Mouse (Mus musculus) intestine, embryonic 16.5 days (tissue): ENCODE data around the gene Tph1. TPM values are rescaled to one million over a fixed set of nuclear protein-coding genes. Genes with fewer than 3 reads are reported as not detected.

Experiments used
- ATAC-seq: fragments of 200-750 bp; cut with Nextera tagmentation; 2 replicates; pipeline ENCODE4 v1.8.0; 2017; ENCODE audit warnings: moderate TSS enrichment, moderate library complexity
- H3K27ac ChIP-seq: fragments of 300-500 bp; sonication (generic); 2 replicates; pipeline ENCODE4 v1.5.1; 2014; ENCODE audit warnings: mild to moderate bottlenecking, low read length
- H3K27me3 ChIP-seq: fragments of 300-500 bp; sonication (generic); replicated peaks from 2 replicates; pipeline ENCODE4 v1.6.1; 2014; ENCODE audit warnings: low read length, control low read depth, mixed read lengths; ENCODE audit not compliant: control insufficient read depth, insufficient read depth
- H3K36me3 ChIP-seq: fragments of 300-500 bp; sonication (generic); 2 replicates; pipeline ENCODE4 v1.6.1; 2014; ENCODE audit warnings: low read length, control low read depth; ENCODE audit not compliant: control insufficient read depth, insufficient read depth
- H3K4me1 ChIP-seq: fragments of 300-500 bp; sonication (generic); 2 replicates; pipeline ENCODE4 v1.6.1; 2014; ENCODE audit warnings: low read length, control low read depth, mixed read lengths; ENCODE audit not compliant: control insufficient read depth, insufficient read depth
- H3K4me2 ChIP-seq: fragments of 300-500 bp; sonication (generic); 2 replicates; pipeline ENCODE4 v1.6.1; 2014; ENCODE audit warnings: low read depth, low read length, control low read depth
- H3K4me3 ChIP-seq: fragments of 300-500 bp; sonication (generic); 2 replicates; pipeline ENCODE4 v1.5.1; 2014; ENCODE audit warnings: mild to moderate bottlenecking, low read length
- H3K9ac ChIP-seq: fragments of 300-500 bp; sonication (generic); 2 replicates; pipeline ENCODE4 v1.6.1; 2014; ENCODE audit warnings: low read depth, low read length
- H3K9me3 ChIP-seq: fragments of 300-500 bp; sonication (generic); 2 replicates; pipeline ENCODE4 v1.6.1; 2016; ENCODE audit warnings: low read length, control low read depth; ENCODE audit not compliant: control insufficient read depth
- WGBS: fragments of 180-500 bp; shearing (Covaris S2); extraction: QIAGEN DNeasy Blood & Tissue Kit; methylation state at CpG from one replicate; pipeline ENCODE4 v1.1.7; 2014; 5-methylcytosine and 5-hydroxymethylcytosine counted together
- polyA plus RNA-seq: library from polyadenylated mRNA; unstranded; fragments of >200 nt; fragmentation: Nextera tagmentation; extraction: Ambion mirVana; gene quantifications from 2 replicates; pipeline ENCODE4 v1.2.1, GENCODE M21; 2015

Tph1 gene
- polyA plus RNA-seq, 1 experiment from 2014 or later, result 2.6 TPM

- no peak for ATAC-seq
- Histone ChIP-seq H3K36me3 (no peaks in the 10 kb centered on the region), H3K9ac (no peak overlapping the region), H3K4me2 (no peak overlapping the region), H3K27me3 (no peaks in the 10 kb centered on the region), H3K4me1 (no peaks in the 10 kb centered on the region), H3K27ac (no peak overlapping the region), H3K4me3 (no peak overlapping the region), H3K9me3 (no peaks in the 10 kb centered on the region)
- WGBS, result 76% methylated on average over 8 of the region's 8 CpGs
These were observed 43.9 kb downstream of the Tph1 start for GRCm38 (mm10) chr7:46628375-46628975.

- WGBS, result 66% methylated on average over 2 of the region's 3 CpGs
- Histone ChIP-seq H3K9me3 (no peaks in the 10 kb centered on the region), H3K27ac (no peak overlapping the region)
These were observed 48.4 kb downstream of the Tph1 start for GRCm38 (mm10) chr7:46623979-46624378.

GRCm38 (mm10) chr7:46618416-46619110 lies 53.8 kb downstream of the Tph1 start:
- H3K27ac ChIP-seq, result no peak overlapping the region
- WGBS, result 91% methylated on average over 23 of the region's 23 CpGs
- no peaks in the 10 kb centered on the region for H3K27me3 ChIP-seq
- H3K4me3 ChIP-seq, result no peak overlapping the region
- H3K4me1 ChIP-seq, result no peaks in the 10 kb centered on the region
- H3K9ac ChIP-seq, result no peak overlapping the region
- no peaks in the 10 kb centered on the region for H3K36me3 ChIP-seq
- H3K4me2 ChIP-seq, result no peak overlapping the region
- peak; percentile 58; the same call in 1 of the 2 replicates for ATAC-seq
- no peaks in the 10 kb centered on the region for H3K9me3 ChIP-seq

More at GRCm38 (mm10) chr7:46623979-46624378, 48.4 kb downstream of the Tph1 start:
- Histone ChIP-seq H3K9ac (no peak overlapping the region), H3K4me1 (no peaks in the 10 kb centered on the region), H3K27me3 (no peaks in the 10 kb centered on the region), H3K4me2 (no peak overlapping the region), H3K36me3 (no peaks in the 10 kb centered on the region), H3K4me3 (no peak overlapping the region)
- no peak for ATAC-seq

- no peaks in the 10 kb centered on the region for H3K27me3 ChIP-seq
- H3K36me3 ChIP-seq, result no peaks in the 10 kb centered on the region
- H3K4me1 ChIP-seq, result no peaks in the 10 kb centered on the region
- no peak overlapping the region for H3K27ac ChIP-seq
- H3K4me3 ChIP-seq, result no peak overlapping the region
- WGBS, result 91% methylated on average over 7 of the region's 7 CpGs
- H3K9ac ChIP-seq, result no peak overlapping the region
- H3K9me3 ChIP-seq, result no peaks in the 10 kb centered on the region
- no peak for ATAC-seq
- no peak overlapping the region for H3K4me2 ChIP-seq
These were observed 55.8 kb downstream of the Tph1 start for GRCm38 (mm10) chr7:46616429-46617005.

GRCm38 (mm10) chr7:46615256-46615977 lies 56.9 kb downstream of the Tph1 start:
- peak; percentile 71 for ATAC-seq
- Histone ChIP-seq H3K9me3 (no peaks in the 10 kb centered on the region), H3K27ac (no peak overlapping the region), H3K36me3 (no peaks in the 10 kb centered on the region), H3K4me1 (no peaks in the 10 kb centered on the region), H3K27me3 (no peaks in the 10 kb centered on the region), H3K4me3 (no peak overlapping the region), H3K9ac (no peak overlapping the region), H3K4me2 (no peak overlapping the region)
- 38% methylated on average over 5 of the region's 5 CpGs for WGBS

GRCm38 (mm10) chr7:46614263-46614662 lies 58.1 kb downstream of the Tph1 start:
- Histone ChIP-seq H3K9me3 (no peaks in the 10 kb centered on the region), H3K27me3 (no peaks in the 10 kb centered on the region), H3K27ac (no peak overlapping the region), H3K4me1 (no peaks in the 10 kb centered on the region), H3K4me3 (no peak overlapping the region), H3K36me3 (no peaks in the 10 kb centered on the region), H3K9ac (no peak overlapping the region), H3K4me2 (no peak overlapping the region)
- no peak for ATAC-seq
- WGBS, result 93% methylated on average over 12 of the region's 12 CpGs

GRCm38 (mm10) chr7:46613091-46613490 lies 59.2 kb downstream of the Tph1 start:
- H3K4me3 ChIP-seq, result no peak overlapping the region
- no peaks in the 10 kb centered on the region for H3K27me3 ChIP-seq
- H3K36me3 ChIP-seq, result no peaks in the 10 kb centered on the region
- no peak overlapping the region for H3K4me2 ChIP-seq
- no peak for ATAC-seq
- H3K4me1 ChIP-seq, result no peaks in the 10 kb centered on the region
- H3K9ac ChIP-seq, result no peak overlapping the region
- no peaks in the 10 kb centered on the region for H3K9me3 ChIP-seq
- 76% methylated on average over 10 of the region's 10 CpGs for WGBS
- no peak overlapping the region for H3K27ac ChIP-seq

- WGBS, result 78% methylated on average over 6 of the region's 6 CpGs
- Histone ChIP-seq H3K27me3 (no peaks in the 10 kb centered on the region), H3K27ac (no peak overlapping the region), H3K4me1 (no peaks in the 10 kb centered on the region), H3K9ac (no peak overlapping the region), H3K4me2 (no peak overlapping the region), H3K9me3 (no peaks in the 10 kb centered on the region), H3K36me3 (no peaks in the 10 kb centered on the region), H3K4me3 (no peak overlapping the region)
- ATAC-seq, result no peak
These were observed 59.9 kb downstream of the Tph1 start for GRCm38 (mm10) chr7:46612421-46612937.

- Histone ChIP-seq H3K4me2 (no peak overlapping the region), H3K4me1 (no peaks in the 10 kb centered on the region), H3K9ac (no peak overlapping the region), H3K27ac (no peak overlapping the region), H3K4me3 (no peak overlapping the region), H3K27me3 (no peaks in the 10 kb centered on the region), H3K9me3 (no peaks in the 10 kb centered on the region), H3K36me3 (no peaks in the 10 kb centered on the region)
- no peak for ATAC-seq
- 84% methylated on average over 9 of the region's 9 CpGs for WGBS
These were observed 60.4 kb downstream of the Tph1 start for GRCm38 (mm10) chr7:46611970-46612369.
